Mouse (Mus musculus): ENCODE data around the gene Fcgr1. TPM values are rescaled to one million over a fixed set of nuclear protein-coding genes. Genes with fewer than 3 reads are reported as not detected.

The Fcgr1 gene
- polyA plus RNA-seq, 1 experiment, result not detected

DNA sequence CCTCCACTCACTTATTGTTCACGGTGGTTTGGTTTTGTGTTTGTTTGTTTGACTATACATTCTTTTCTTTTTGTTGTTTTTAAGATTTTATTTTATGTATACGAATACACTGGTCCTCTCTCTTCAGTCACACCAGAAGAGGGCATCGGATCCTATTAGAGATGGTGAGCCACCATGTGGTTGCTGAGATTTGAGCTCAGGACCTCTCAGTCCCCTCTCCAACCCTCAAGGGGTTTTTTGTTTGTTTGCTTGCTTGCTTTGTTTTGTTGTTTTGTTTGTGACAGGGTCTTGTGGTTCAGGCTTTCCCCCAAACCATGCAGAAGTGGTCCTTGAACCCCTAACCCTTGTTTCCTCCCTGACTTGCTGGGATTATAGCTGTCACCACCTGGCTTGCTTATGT is 32.1 kb downstream of the Fcgr1 start:
- H3K9me3 ChIP-seq (replicated peaks; ENCODE audit: control insufficient read depth, insufficient read depth, low read length, poor library complexity, severe bottlenecking), result no peaks in the 10 kb centered on the region
- H3K9ac ChIP-seq (ENCODE audit: low read depth, poor library complexity, severe bottlenecking), result peak overlapping the region; percentile 96
- H3K4me3 ChIP-seq (ENCODE audit: low read depth, low read length), result peak overlapping the region; percentile 76
- no peaks in the 10 kb centered on the region for H3K4me1 ChIP-seq (ENCODE audit: control insufficient read depth, insufficient read depth, low read length)
- no peaks in the 10 kb centered on the region for H3K36me3 ChIP-seq (ENCODE audit: control insufficient read depth, insufficient read depth, low read length, poor library complexity, severe bottlenecking)
- no peaks in the 10 kb centered on the region for H3K27me3 ChIP-seq (ENCODE audit: control insufficient read depth, insufficient read depth, low read length, poor library complexity, severe bottlenecking)
- TF ChIP-seq CTCF (IDR thresholded peaks at IDR 0.05; ENCODE audit: low read depth, low read length) (no peak), EP300 (IDR thresholded peaks at IDR 0.05; ENCODE audit: insufficient read depth, low read depth, low read length) (no peak)
- H3K27ac ChIP-seq (ENCODE audit: insufficient read depth, low read length), result peak overlapping the region; percentile 82

GRCm38 (mm10) chr3:96260220-96260619 is 33.5 kb downstream of the Fcgr1 start:
- no peak overlapping the region for H3K9ac ChIP-seq (ENCODE audit: low read depth, poor library complexity, severe bottlenecking)
- no peaks in the 10 kb centered on the region for H3K27me3 ChIP-seq (ENCODE audit: control insufficient read depth, insufficient read depth, low read length, poor library complexity, severe bottlenecking)
- TF ChIP-seq CTCF (IDR thresholded peaks at IDR 0.05; ENCODE audit: low read depth, low read length), result no peak
- TF ChIP-seq EP300 (IDR thresholded peaks at IDR 0.05; ENCODE audit: insufficient read depth, low read depth, low read length), result no peak
- no peak for TF ChIP-seq POLR2A (IDR thresholded peaks at IDR 0.05; ENCODE audit: insufficient read depth, low read length)
- no peaks in the 10 kb centered on the region for H3K4me1 ChIP-seq (ENCODE audit: control insufficient read depth, insufficient read depth, low read length)
- no peak overlapping the region for H3K27ac ChIP-seq (ENCODE audit: insufficient read depth, low read length)
- no peak overlapping the region for H3K4me3 ChIP-seq (ENCODE audit: low read depth, low read length)
- no peaks in the 10 kb centered on the region for H3K36me3 ChIP-seq (ENCODE audit: control insufficient read depth, insufficient read depth, low read length, poor library complexity, severe bottlenecking)
- no peaks in the 10 kb centered on the region for H3K9me3 ChIP-seq (replicated peaks; ENCODE audit: control insufficient read depth, insufficient read depth, low read length, poor library complexity, severe bottlenecking)

- no peaks in the 10 kb centered on the region for H3K27me3 ChIP-seq (ENCODE audit: control insufficient read depth, insufficient read depth, low read length, poor library complexity, severe bottlenecking)
- no peaks in the 10 kb centered on the region for H3K4me1 ChIP-seq (ENCODE audit: control insufficient read depth, insufficient read depth, low read length)
- no peak for TF ChIP-seq CTCF (IDR thresholded peaks at IDR 0.05; ENCODE audit: low read depth, low read length)
- TF ChIP-seq EP300 (IDR thresholded peaks at IDR 0.05; ENCODE audit: insufficient read depth, low read depth, low read length), result no peak
- TF ChIP-seq POLR2A (IDR thresholded peaks at IDR 0.05; ENCODE audit: insufficient read depth, low read length), result no peak
- H3K9me3 ChIP-seq (replicated peaks; ENCODE audit: control insufficient read depth, insufficient read depth, low read length, poor library complexity, severe bottlenecking), result no peaks in the 10 kb centered on the region
- no peak overlapping the region for H3K9ac ChIP-seq (ENCODE audit: low read depth, poor library complexity, severe bottlenecking)
- no peak overlapping the region for H3K4me3 ChIP-seq (ENCODE audit: low read depth, low read length)
- no peaks in the 10 kb centered on the region for H3K36me3 ChIP-seq (ENCODE audit: control insufficient read depth, insufficient read depth, low read length, poor library complexity, severe bottlenecking)
- H3K27ac ChIP-seq (ENCODE audit: insufficient read depth, low read length), result no peak overlapping the region
These were observed 36.6 kb downstream of the Fcgr1 start for GRCm38 (mm10) chr3:96257190-96257589.

GRCm38 (mm10) chr3:96255926-96256593 is 37.7 kb downstream of the Fcgr1 start:
- 0 out of 2 replicates have a peak overlapping the region, but pooled peaks have one; percentile 63 for H3K9ac ChIP-seq (ENCODE audit: low read depth, poor library complexity, severe bottlenecking)
- no peak overlapping the region for H3K4me3 ChIP-seq (ENCODE audit: low read depth, low read length)
- TF ChIP-seq CTCF (IDR thresholded peaks at IDR 0.05; ENCODE audit: low read depth, low read length) (no peak), POLR2A (IDR thresholded peaks at IDR 0.05; ENCODE audit: insufficient read depth, low read length) (no peak), EP300 (IDR thresholded peaks at IDR 0.05; ENCODE audit: insufficient read depth, low read depth, low read length) (no peak)
- no peaks in the 10 kb centered on the region for H3K36me3 ChIP-seq (ENCODE audit: control insufficient read depth, insufficient read depth, low read length, poor library complexity, severe bottlenecking)
- no peak overlapping the region for H3K27ac ChIP-seq (ENCODE audit: insufficient read depth, low read length)
- no peaks in the 10 kb centered on the region for H3K27me3 ChIP-seq (ENCODE audit: control insufficient read depth, insufficient read depth, low read length, poor library complexity, severe bottlenecking)
- no peaks in the 10 kb centered on the region for H3K4me1 ChIP-seq (ENCODE audit: control insufficient read depth, insufficient read depth, low read length)
- H3K9me3 ChIP-seq (replicated peaks; ENCODE audit: control insufficient read depth, insufficient read depth, low read length, poor library complexity, severe bottlenecking), result no peaks in the 10 kb centered on the region

DNA sequence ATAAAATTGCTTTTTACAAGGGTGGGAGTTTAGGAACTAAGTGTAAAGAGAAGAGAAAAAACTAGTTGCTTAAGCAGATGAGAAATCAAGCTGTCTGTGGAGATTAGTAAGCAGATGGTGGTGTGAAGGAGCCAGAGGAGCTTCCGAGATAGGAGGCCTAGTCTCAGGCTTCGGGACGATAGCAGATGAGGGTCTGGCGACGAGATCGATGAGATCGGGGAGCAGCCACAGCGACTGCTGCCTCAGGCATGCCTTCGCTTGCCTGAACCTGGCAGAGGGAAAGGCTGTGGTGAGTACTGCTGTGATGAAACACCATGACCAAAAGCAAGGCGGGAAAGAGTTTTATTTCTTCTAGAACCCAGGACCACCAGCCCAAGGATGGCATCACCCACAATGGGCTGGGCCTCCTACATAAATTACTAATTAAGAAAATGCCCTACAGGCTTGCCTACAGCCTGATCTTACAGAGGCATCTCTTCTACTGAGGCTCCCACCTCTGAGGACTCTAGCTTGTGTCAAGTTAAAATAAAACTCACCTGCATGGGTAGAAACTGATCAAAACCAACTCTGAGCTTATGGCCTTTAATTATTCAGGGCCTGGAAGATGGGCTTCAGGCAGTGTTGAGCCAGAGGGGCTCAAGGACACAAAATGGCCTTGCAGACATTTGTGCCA is 39.0 kb downstream of the Fcgr1 start:
- Histone ChIP-seq H3K27me3 (ENCODE audit: control insufficient read depth, insufficient read depth, low read length, poor library complexity, severe bottlenecking) (no peaks in the 10 kb centered on the region), H3K4me1 (ENCODE audit: control insufficient read depth, insufficient read depth, low read length) (no peaks in the 10 kb centered on the region), H3K9me3 (replicated peaks; ENCODE audit: control insufficient read depth, insufficient read depth, low read length, poor library complexity, severe bottlenecking) (no peaks in the 10 kb centered on the region), H3K36me3 (ENCODE audit: control insufficient read depth, insufficient read depth, low read length, poor library complexity, severe bottlenecking) (no peaks in the 10 kb centered on the region), H3K4me3 (ENCODE audit: low read depth, low read length) (peak overlapping the region; percentile 65), H3K9ac (ENCODE audit: low read depth, poor library complexity, severe bottlenecking) (peak overlapping the region; percentile 63), H3K27ac (ENCODE audit: insufficient read depth, low read length) (peak overlapping the region; percentile 16; the same call in 1 of the 2 replicates)
- TF ChIP-seq CTCF (IDR thresholded peaks at IDR 0.05; ENCODE audit: low read depth, low read length) (no peak), EP300 (IDR thresholded peaks at IDR 0.05; ENCODE audit: insufficient read depth, low read depth, low read length) (peak; percentile 89), POLR2A (IDR thresholded peaks at IDR 0.05; ENCODE audit: insufficient read depth, low read length) (no peak)

DNA sequence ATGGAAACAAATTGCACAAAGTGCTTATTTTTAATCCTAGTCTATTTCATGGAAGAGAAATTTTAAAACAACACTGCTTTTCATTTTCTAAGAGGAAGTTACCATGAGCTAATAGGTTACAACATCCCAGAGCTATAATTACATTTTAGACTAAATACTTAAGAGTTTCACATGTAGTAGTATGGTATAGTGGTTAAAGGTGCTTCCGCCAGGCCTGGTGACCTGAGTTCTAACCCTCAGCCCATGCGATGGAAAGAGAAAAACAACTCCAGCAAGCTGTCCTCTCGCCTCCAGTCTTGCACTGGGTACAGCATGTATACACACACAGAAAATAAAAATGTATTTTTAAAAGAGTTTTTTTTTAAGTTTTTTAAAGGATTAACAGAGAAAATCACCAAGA is 42.0 kb downstream of the Fcgr1 start:
- no peak overlapping the region for H3K27ac ChIP-seq (ENCODE audit: insufficient read depth, low read length)
- TF ChIP-seq EP300 (IDR thresholded peaks at IDR 0.05; ENCODE audit: insufficient read depth, low read depth, low read length) (no peak), POLR2A (IDR thresholded peaks at IDR 0.05; ENCODE audit: insufficient read depth, low read length) (no peak), CTCF (IDR thresholded peaks at IDR 0.05; ENCODE audit: low read depth, low read length) (no peak)
- H3K27me3 ChIP-seq (ENCODE audit: control insufficient read depth, insufficient read depth, low read length, poor library complexity, severe bottlenecking), result no peaks in the 10 kb centered on the region
- no peak overlapping the region for H3K4me3 ChIP-seq (ENCODE audit: low read depth, low read length)
- no peaks in the 10 kb centered on the region for H3K9me3 ChIP-seq (replicated peaks; ENCODE audit: control insufficient read depth, insufficient read depth, low read length, poor library complexity, severe bottlenecking)
- peaks cover 7% of the 10 kb centered on the region; the same call in 1 of the 2 replicates for H3K36me3 ChIP-seq (ENCODE audit: control insufficient read depth, insufficient read depth, low read length, poor library complexity, severe bottlenecking)
- H3K9ac ChIP-seq (ENCODE audit: low read depth, poor library complexity, severe bottlenecking), result no peak overlapping the region
- no peaks in the 10 kb centered on the region for H3K4me1 ChIP-seq (ENCODE audit: control insufficient read depth, insufficient read depth, low read length)
